Mouse (Mus musculus) CH12.LX (cell line): ENCODE results near the gene Pik3cb.

Experiments used
- CTCF ChIP-seq, 2 experiments: IDR thresholded peaks in 1 of 2; conservative IDR thresholded peaks in 1 of 2; 2 replicates each; pipeline ENCODE4 v1.5.1; 2011 to 2012; ENCODE audit warnings: low read depth in 2 of 2, low read length in 2 of 2, improper control_type of control experiment in 1 of 2, inconsistent platforms in 1 of 2, mild to moderate bottlenecking in 1 of 2, moderate library complexity in 1 of 2
- ELF1 ChIP-seq: IDR thresholded peaks from 2 replicates; pipeline ENCODE4 v1.6.1; 2014; ENCODE audit warnings: low read depth, mild to moderate bottlenecking, inconsistent platforms, low read length, improper control_type of control experiment
- HCFC1 ChIP-seq: IDR thresholded peaks from 2 replicates; pipeline ENCODE4 v1.6.1; 2012; ENCODE audit warnings: low read depth, mild to moderate bottlenecking, inconsistent platforms, low read length, improper control_type of control experiment
- MAX ChIP-seq: IDR thresholded peaks from 2 replicates; pipeline ENCODE4 v1.6.1; 2011; ENCODE audit warnings: low read length, improper control_type of control experiment
- MXI1 ChIP-seq: IDR thresholded peaks from 2 replicates; pipeline ENCODE4 v1.6.1; 2011; ENCODE audit warnings: mild to moderate bottlenecking, low read depth, low read length, improper control_type of control experiment
- MYC ChIP-seq: IDR thresholded peaks from 2 replicates; pipeline ENCODE4 v1.6.1; 2011; ENCODE audit warnings: low read depth, mild to moderate bottlenecking, improper control_type of control experiment, low read length
- POLR2A ChIP-seq: IDR thresholded peaks from 2 replicates; pipeline ENCODE4 v1.6.1; 2011; ENCODE audit warnings: low read depth, mild to moderate bottlenecking, improper control_type of control experiment, low read length
- POLR2AphosphoS2 ChIP-seq: IDR thresholded peaks from 2 replicates; pipeline ENCODE4 v1.6.1; 2011; ENCODE audit warnings: low read depth, low read length, improper control_type of control experiment
- RCOR1 ChIP-seq: conservative IDR thresholded peaks from 2 replicates; pipeline ENCODE4 v1.6.1; 2012; ENCODE audit warnings: low read depth, mild to moderate bottlenecking, inconsistent platforms, low read length, improper control_type of control experiment
- SMC3 ChIP-seq: IDR thresholded peaks from 2 replicates; pipeline ENCODE4 v1.6.1; 2011; ENCODE audit warnings: low read depth, low read length, improper control_type of control experiment
- TBP ChIP-seq: conservative IDR thresholded peaks from 2 replicates; pipeline ENCODE4 v1.6.1; 2011; ENCODE audit warnings: low read depth, low read length, improper control_type of control experiment
- USF1 ChIP-seq: IDR thresholded peaks from 2 replicates; pipeline ENCODE4 v1.6.1; 2014; ENCODE audit warnings: low read depth, mild to moderate bottlenecking, inconsistent platforms, low read length, improper control_type of control experiment
- ZC3H11A ChIP-seq: IDR thresholded peaks from 2 replicates; pipeline ENCODE4 v1.6.1; 2012; ENCODE audit warnings: low read depth, mild to moderate bottlenecking, inconsistent platforms, low read length, improper control_type of control experiment
- ZMIZ1 ChIP-seq: IDR thresholded peaks from 2 replicates; pipeline ENCODE4 v1.6.1; 2012; ENCODE audit warnings: low read depth, mild to moderate bottlenecking, inconsistent platforms, low read length, improper control_type of control experiment

GRCm38 (mm10) chr9:99159932-99160331, 19.5 kb upstream of the Pik3cb start:
- TF ChIP-seq ZMIZ1 (no peak), CTCF (conservative IDR thresholded peaks at IDR 0.05 in 1 of 2, IDR thresholded peaks at IDR 0.05 in 1 of 2; ENCODE audit: low read depth in 2 of 2, low read length in 2 of 2) (no peak), POLR2A (no peak), ELF1 (no peak), MYC (no peak), USF1 (no peak), TBP (no peak), MXI1 (no peak), POLR2AphosphoS2 (no peak), SMC3 (no peak), RCOR1 (no peak), HCFC1 (no peak), ZC3H11A (no peak), MAX (no peak)
